Mouse (Mus musculus): ENCODE measurements around the gene Anks6. TPM values are rescaled to one million over a fixed set of nuclear protein-coding genes. Genes with fewer than 3 reads are reported as not detected.
"Not testable (repeated sequence)": the region's sequence is repeated elsewhere in the genome, so short reads cannot be mapped to it uniquely, and the experiment has no call there.

Anks6 gene
- polyA plus RNA-seq, 1 experiment from 2014 or later = 4.3 TPM

DNA sequence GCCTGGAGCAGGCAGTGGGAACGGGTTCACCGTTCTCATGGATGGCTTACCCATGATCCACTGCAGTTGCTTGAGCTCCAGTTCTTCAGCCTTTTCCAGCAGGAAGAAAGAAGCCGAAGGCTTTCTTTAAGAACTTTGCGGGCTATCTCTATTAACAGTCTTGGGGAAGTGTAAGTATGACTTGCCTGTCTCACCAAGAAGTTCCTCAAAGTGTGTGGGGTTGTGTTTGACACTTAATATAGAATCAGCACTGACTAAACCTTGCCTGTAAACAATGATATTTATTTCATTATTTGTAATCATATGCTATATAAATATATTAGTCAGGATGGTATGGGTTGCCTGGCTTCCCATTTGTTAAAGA lies 23.4 kb upstream of the Anks6 start:
- H3K9ac ChIP-seq (ENCODE audit: low read length) = no peak overlapping the region
- H3K9me3 ChIP-seq (ENCODE audit: control insufficient read depth, low read length) = no peaks in the 10 kb centered on the region
- WGBS = 93% methylated on average over 4 of the region's 4 CpGs
- H3K36me3 ChIP-seq (ENCODE audit: control insufficient read depth, insufficient read depth, low read length) = no peaks in the 10 kb centered on the region
- no peak for ATAC-seq (replicated peaks; ENCODE audit: low FRiP score)
- no peak overlapping the region for H3K4me2 ChIP-seq (ENCODE audit: low read depth, low read length, severe bottlenecking)
- H3K27ac ChIP-seq (ENCODE audit: low read depth, low read length) = no peak overlapping the region
- no peak for DNase-seq (ENCODE audit: low spot score)
- H3K4me3 ChIP-seq (ENCODE audit: low read depth, low read length) = no peak overlapping the region
- H3K27me3 ChIP-seq (ENCODE audit: control insufficient read depth, insufficient read depth, low read length) = no peaks in the 10 kb centered on the region
- H3K4me1 ChIP-seq (replicated peaks; ENCODE audit: control insufficient read depth, insufficient read depth, low read length) = no peaks in the 10 kb centered on the region

DNA sequence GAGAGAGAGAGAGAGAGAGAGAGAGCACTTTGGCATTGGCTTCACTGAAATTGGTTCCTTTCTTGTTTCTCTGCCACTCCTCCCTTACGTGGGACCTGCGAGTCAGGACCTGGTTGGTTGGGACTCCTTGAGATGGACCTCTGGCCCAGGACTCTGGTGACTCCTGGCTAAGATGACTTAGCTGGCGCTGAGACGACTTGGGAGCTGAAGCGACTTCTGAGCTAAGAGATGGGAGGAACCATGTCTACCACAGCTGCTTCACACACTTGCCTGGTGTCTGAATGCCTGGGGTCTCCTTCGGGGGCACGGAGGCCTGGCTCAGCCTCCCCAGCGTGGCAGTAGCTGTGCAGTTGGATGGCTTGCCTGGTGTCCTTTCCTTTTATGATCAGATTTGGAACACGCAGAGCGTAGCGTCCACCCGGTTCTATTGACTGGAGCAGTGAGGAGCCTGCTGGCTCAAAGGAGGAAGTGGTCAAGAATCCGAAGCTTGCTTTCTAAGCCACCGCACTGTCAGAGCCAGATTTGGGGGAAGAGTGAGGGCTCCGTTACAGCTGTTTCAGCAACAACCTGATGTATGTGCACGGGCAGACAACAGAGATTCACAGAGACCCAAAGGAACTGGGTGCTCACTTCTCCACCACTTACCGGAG lies 22.9 kb upstream of the Anks6 start:
- H3K4me3 ChIP-seq (ENCODE audit: low read depth, low read length) = no peak overlapping the region
- no peaks in the 10 kb centered on the region for H3K9me3 ChIP-seq (ENCODE audit: control insufficient read depth, low read length)
- H3K27me3 ChIP-seq (ENCODE audit: control insufficient read depth, insufficient read depth, low read length) = no peaks in the 10 kb centered on the region
- WGBS = 91% methylated on average over 17 of the region's 17 CpGs
- no peaks in the 10 kb centered on the region for H3K36me3 ChIP-seq (ENCODE audit: control insufficient read depth, insufficient read depth, low read length)
- H3K4me1 ChIP-seq (replicated peaks; ENCODE audit: control insufficient read depth, insufficient read depth, low read length) = no peaks in the 10 kb centered on the region
- H3K4me2 ChIP-seq (ENCODE audit: low read depth, low read length, severe bottlenecking) = no peak overlapping the region
- no peak overlapping the region for H3K9ac ChIP-seq (ENCODE audit: low read length)
- no peak for ATAC-seq (replicated peaks; ENCODE audit: low FRiP score)
- no peak overlapping the region for H3K27ac ChIP-seq (ENCODE audit: low read depth, low read length)
- no peak for DNase-seq (ENCODE audit: low spot score)

DNA sequence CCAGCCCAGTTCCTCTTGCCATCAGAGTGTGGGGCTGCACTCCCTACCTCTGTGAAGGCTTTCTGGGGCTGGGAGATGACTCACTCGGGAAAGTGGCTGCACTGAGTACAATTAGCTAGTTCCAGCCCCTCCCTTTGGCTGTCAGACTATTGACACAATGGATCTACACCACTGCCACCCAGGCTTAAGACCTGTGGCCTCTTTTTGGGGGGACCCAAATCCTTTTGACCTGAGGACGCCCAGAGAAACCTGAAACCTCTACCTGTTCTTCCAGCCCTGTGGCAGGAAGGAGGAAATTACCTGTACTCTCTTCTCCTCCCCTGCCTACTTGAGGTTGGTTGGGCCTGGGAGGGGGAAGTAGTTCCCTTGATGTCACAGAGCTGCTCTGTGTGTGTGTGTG lies 17.8 kb upstream of the Anks6 start:
- no peak overlapping the region for H3K27ac ChIP-seq (ENCODE audit: low read depth, low read length)
- ATAC-seq (replicated peaks; ENCODE audit: low FRiP score) (no peak), DNase-seq (ENCODE audit: low spot score) (no peak)
- H3K27me3 ChIP-seq (ENCODE audit: control insufficient read depth, insufficient read depth, low read length) = no peaks in the 10 kb centered on the region
- no peaks in the 10 kb centered on the region for H3K36me3 ChIP-seq (ENCODE audit: control insufficient read depth, insufficient read depth, low read length)
- 27% methylated on average over 2 of the region's 2 CpGs for WGBS
- H3K9me3 ChIP-seq (ENCODE audit: control insufficient read depth, low read length) = no peaks in the 10 kb centered on the region
- H3K4me1 ChIP-seq (replicated peaks; ENCODE audit: control insufficient read depth, insufficient read depth, low read length) = no peaks in the 10 kb centered on the region
- H3K9ac ChIP-seq (ENCODE audit: low read length) = no peak overlapping the region
- no peak overlapping the region for H3K4me3 ChIP-seq (ENCODE audit: low read depth, low read length)
- H3K4me2 ChIP-seq (ENCODE audit: low read depth, low read length, severe bottlenecking) = no peak overlapping the region

DNA sequence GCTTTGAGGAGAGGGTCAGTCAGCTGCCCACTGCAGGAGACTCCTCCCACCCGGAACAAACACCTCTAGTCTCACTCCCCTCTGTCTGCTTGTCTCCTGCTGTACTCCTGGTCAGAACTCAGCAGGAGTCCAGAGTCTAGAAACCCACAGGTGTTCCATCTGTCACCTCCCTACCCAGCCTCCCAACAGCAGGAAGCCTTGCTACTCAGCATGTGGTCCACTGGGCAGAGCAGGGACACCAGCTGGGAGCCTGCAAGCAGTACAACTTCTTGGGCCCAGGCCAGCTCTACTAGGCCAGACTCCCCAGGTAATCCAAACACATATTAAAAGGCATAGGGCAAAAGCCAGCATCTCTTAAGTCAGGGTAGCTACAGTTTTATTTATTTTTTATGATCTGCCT lies 3.7 kb upstream of the Anks6 start:
- Histone ChIP-seq H3K27me3 (ENCODE audit: control insufficient read depth, insufficient read depth, low read length) (no peaks in the 10 kb centered on the region; the same call in 1 of the 2 replicates), H3K27ac (ENCODE audit: low read depth, low read length) (no peak overlapping the region), H3K4me1 (replicated peaks; ENCODE audit: control insufficient read depth, insufficient read depth, low read length) (no peaks in the 10 kb centered on the region; the same call in 1 of the 2 replicates), H3K9me3 (ENCODE audit: control insufficient read depth, low read length) (no peaks in the 10 kb centered on the region), H3K4me3 (ENCODE audit: low read depth, low read length) (no peak overlapping the region), H3K4me2 (ENCODE audit: low read depth, low read length, severe bottlenecking) (no peak overlapping the region), H3K36me3 (ENCODE audit: control insufficient read depth, insufficient read depth, low read length) (no peaks in the 10 kb centered on the region), H3K9ac (ENCODE audit: low read length) (no peak overlapping the region)
- no peak for ATAC-seq (replicated peaks; ENCODE audit: low FRiP score)
- no peak for DNase-seq (ENCODE audit: low spot score)
- 19% methylated on average over 1 of the region's 1 CpGs for WGBS

DNA sequence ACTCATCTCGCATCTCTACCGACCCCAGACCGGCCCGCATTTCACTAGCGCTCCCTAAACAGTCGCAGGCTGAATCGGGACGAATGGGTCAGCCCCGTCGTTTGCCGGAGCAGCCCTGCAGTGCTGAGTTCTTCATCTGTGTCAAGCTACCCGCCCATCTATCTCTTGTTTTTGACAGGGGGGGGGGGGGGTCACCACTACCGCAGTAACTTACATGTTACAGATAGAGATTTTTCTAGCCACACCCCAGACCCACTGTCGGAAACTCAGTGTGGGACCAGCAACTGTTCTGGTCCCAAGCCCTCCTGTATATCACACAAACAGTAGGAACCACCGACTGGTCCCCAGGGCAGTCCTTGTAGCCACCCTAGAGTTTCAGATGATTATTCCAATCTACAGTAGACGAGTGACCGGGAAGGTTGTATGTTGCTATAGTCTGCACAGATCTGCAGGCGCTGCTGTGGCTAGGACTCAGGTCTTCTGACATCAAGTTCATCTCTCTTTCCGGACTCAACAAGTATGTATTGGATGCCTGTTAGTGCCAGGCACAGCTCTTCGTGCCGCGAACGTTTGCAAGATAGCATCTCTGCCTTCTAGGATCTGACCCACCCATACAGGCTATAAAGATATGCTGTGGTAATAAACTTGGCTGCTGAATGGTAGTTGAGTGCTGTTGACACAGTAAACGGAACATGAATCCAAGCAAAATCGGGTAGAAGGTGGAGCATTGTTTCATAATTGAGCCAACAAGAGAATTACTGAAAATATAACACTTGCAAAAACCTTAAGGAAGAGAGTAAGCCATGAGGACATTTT lies 491 bp upstream of the Anks6 start:
- H3K4me3 ChIP-seq (ENCODE audit: low read depth, low read length) = peak overlapping the region; percentile 70
- no peaks in the 10 kb centered on the region for H3K9me3 ChIP-seq (ENCODE audit: control insufficient read depth, low read length)
- H3K36me3 ChIP-seq (ENCODE audit: control insufficient read depth, insufficient read depth, low read length) = no peaks in the 10 kb centered on the region
- no peak for DNase-seq (ENCODE audit: low spot score)
- H3K4me2 ChIP-seq (ENCODE audit: low read depth, low read length, severe bottlenecking) = peak overlapping the region; percentile 56
- ATAC-seq (replicated peaks; ENCODE audit: low FRiP score) = peak; percentile 64
- H3K9ac ChIP-seq (ENCODE audit: low read length) = peak overlapping the region; percentile 75
- WGBS = 40% methylated on average over 25 of the region's 25 CpGs
- H3K27me3 ChIP-seq (ENCODE audit: control insufficient read depth, insufficient read depth, low read length) = no peaks in the 10 kb centered on the region; the same call in 1 of the 2 replicates
- no peak overlapping the region for H3K27ac ChIP-seq (ENCODE audit: low read depth, low read length)
- no peaks in the 10 kb centered on the region; the same call in 1 of the 2 replicates for H3K4me1 ChIP-seq (replicated peaks; ENCODE audit: control insufficient read depth, insufficient read depth, low read length)

DNA sequence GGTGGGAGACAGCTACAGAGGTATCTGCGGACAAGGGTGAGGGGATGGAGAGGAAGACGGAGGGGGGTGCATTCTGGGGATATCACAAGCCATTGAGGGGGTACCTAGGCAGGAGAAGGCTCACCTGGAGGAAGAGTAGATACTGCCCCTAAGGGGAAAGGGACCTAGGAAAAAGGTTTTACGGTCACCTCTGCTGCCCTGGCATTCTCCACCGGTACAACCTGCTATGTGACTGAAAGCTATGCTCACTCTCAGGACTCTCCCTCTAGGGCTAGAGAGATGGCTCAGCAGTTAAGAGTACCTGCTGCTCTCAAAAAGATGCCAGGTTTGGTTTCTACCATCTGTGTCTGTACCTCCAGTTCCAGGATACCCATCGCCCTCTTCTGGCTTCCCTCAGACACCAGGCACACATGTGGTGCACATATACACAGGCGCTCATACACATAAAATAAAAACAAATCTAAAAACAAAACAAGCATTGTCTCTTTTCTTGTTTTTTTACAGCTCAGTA lies 1.6 kb downstream of the Anks6 start:
- no peaks in the 10 kb centered on the region; the same call in 1 of the 2 replicates for H3K27me3 ChIP-seq (ENCODE audit: control insufficient read depth, insufficient read depth, low read length)
- 94% methylated on average over 6 of the region's 6 CpGs for WGBS
- H3K36me3 ChIP-seq (ENCODE audit: control insufficient read depth, insufficient read depth, low read length) = no peaks in the 10 kb centered on the region
- no peak overlapping the region for H3K27ac ChIP-seq (ENCODE audit: low read depth, low read length)
- DNase-seq (ENCODE audit: low spot score) (no peak), ATAC-seq (replicated peaks; ENCODE audit: low FRiP score) (no peak)
- no peak overlapping the region for H3K9ac ChIP-seq (ENCODE audit: low read length)
- peaks cover 8% of the 10 kb centered on the region; the same call in 1 of the 2 replicates for H3K4me1 ChIP-seq (replicated peaks; ENCODE audit: control insufficient read depth, insufficient read depth, low read length)
- H3K4me3 ChIP-seq (ENCODE audit: low read depth, low read length) = no peak overlapping the region
- H3K4me2 ChIP-seq (ENCODE audit: low read depth, low read length, severe bottlenecking) = no peak overlapping the region
- no peaks in the 10 kb centered on the region for H3K9me3 ChIP-seq (ENCODE audit: control insufficient read depth, low read length)

DNA sequence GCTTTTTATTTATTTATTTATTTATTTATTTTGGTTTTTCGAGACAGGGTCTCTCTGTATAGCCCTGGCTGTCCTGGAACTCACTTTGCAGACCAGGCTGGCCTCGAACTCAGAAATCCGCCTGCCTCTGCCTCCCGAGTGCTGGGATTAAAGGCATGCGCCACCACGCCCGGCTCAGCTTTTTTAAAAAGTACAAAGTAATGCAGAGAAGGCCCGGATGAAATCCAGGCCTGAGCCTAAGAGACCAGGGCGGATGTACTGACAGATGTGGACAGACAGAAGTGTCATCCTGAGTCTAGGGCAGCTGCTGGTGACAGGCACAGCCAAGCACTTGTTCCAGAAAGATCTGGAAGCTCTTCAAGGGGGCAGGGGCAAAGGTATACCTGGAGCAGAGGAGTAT lies 2.1 kb downstream of the Anks6 start:
- not testable (repeated sequence) for ATAC-seq (replicated peaks; ENCODE audit: low FRiP score); H3K27me3 ChIP-seq (ENCODE audit: control insufficient read depth, insufficient read depth, low read length)
- WGBS = 89% methylated on average over 9 of the region's 9 CpGs

DNA sequence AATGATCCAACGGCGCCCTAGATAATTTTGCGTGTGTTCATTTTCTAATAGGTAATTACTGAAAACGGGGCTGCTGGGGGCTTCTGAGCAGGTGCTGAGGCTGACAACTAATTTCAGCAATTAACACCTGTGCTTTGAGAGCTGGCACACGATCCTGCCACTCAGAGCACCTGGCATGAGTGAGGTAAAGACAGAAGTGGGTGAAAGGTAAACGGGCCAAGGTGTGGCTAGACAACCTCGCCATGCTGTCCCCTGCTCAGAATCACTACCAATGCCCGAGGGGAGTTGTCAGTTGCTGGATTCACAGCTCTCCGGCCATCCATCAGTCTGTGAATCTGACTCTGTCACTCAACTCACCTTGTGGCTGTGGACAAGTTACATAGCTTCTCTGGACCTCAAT lies 5.3 kb downstream of the Anks6 start:
- DNase-seq (ENCODE audit: low spot score) = no peak
- 84% methylated on average over 9 of the region's 9 CpGs for WGBS
- H3K36me3 ChIP-seq (ENCODE audit: control insufficient read depth, insufficient read depth, low read length) = no peaks in the 10 kb centered on the region
- no peaks in the 10 kb centered on the region; the same call in 1 of the 2 replicates for H3K27me3 ChIP-seq (ENCODE audit: control insufficient read depth, insufficient read depth, low read length)
- H3K4me2 ChIP-seq (ENCODE audit: low read depth, low read length, severe bottlenecking) = no peak overlapping the region
- H3K9me3 ChIP-seq (ENCODE audit: control insufficient read depth, low read length) = no peaks in the 10 kb centered on the region
- no peak overlapping the region for H3K27ac ChIP-seq (ENCODE audit: low read depth, low read length)
- H3K9ac ChIP-seq (ENCODE audit: low read length) = no peak overlapping the region
- no peak overlapping the region for H3K4me3 ChIP-seq (ENCODE audit: low read depth, low read length)
- ATAC-seq (replicated peaks; ENCODE audit: low FRiP score) = no peak
- peaks cover 11% of the 10 kb centered on the region for H3K4me1 ChIP-seq (replicated peaks; ENCODE audit: control insufficient read depth, insufficient read depth, low read length)

More for the DNA sequence above, 2.1 kb downstream of the Anks6 start:
- not testable (repeated sequence) for H3K36me3 ChIP-seq (ENCODE audit: control insufficient read depth, insufficient read depth, low read length); DNase-seq (ENCODE audit: low spot score); H3K4me3 ChIP-seq (ENCODE audit: low read depth, low read length); H3K4me2 ChIP-seq (ENCODE audit: low read depth, low read length, severe bottlenecking); H3K9me3 ChIP-seq (ENCODE audit: control insufficient read depth, low read length); H3K9ac ChIP-seq (ENCODE audit: low read length); H3K27ac ChIP-seq (ENCODE audit: low read depth, low read length)
- H3K4me1 ChIP-seq (replicated peaks; ENCODE audit: control insufficient read depth, insufficient read depth, low read length) = peaks cover 11% of the 10 kb centered on the region
